Mouse (Mus musculus): ENCODE data around the gene Bves.

DNA sequence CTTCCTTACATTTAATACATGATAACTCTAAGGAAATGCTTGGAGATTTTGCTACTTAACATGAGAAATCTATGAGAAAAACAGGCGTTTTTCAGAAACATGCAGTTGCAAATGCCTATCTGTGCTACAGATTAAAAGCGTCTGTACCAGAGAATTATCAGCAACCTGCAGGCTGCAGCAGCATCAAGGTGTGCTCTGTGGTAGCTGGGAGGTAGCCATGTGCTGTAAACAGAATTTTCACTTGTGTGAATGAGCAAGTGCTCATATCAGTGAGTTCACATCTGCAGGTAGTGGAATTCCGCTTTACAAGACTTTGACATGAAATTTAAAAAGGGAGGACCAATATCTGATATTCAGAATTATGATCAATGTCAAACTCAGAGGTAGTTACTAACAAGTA is 42.7 kb downstream of the Bves start:
- TF ChIP-seq CTCF (conservative IDR thresholded peaks at IDR 0.05; ENCODE audit: low read length) (no peak), POU5F1 (IDR thresholded peaks at IDR 0.05; ENCODE audit: borderline replicate concordance, low read length) (no peak)

Data from E14TG2a.4 (cell line).